Mouse (Mus musculus) limb, embryonic 15.5 days (tissue): ENCODE measurements around the gene Ctbs. TPM values are rescaled to one million over a fixed set of nuclear protein-coding genes. Genes with fewer than 3 reads are reported as not detected.

ENCODE experiments used
- ATAC-seq: fragments of 200-750 bp; cut with Nextera tagmentation; 2 replicates; pipeline ENCODE4 v1.8.0; 2017; ENCODE audit warnings: low read depth, moderate TSS enrichment; ENCODE audit not compliant: insufficient number of reproducible peaks, low FRiP score, low TSS enrichment
- H3K27ac ChIP-seq: fragments of 300-500 bp; sonication (generic); 2 replicates; pipeline ENCODE4 v1.5.1; 2015; ENCODE audit warnings: moderate library complexity, mild to moderate bottlenecking, inconsistent platforms
- H3K27me3 ChIP-seq: fragments of 300-500 bp; sonication (generic); 2 replicates; pipeline ENCODE4 v1.6.1; 2015; ENCODE audit warnings: inconsistent platforms
- H3K36me3 ChIP-seq: fragments of 300-500 bp; sonication (generic); 2 replicates; pipeline ENCODE4 v1.6.1; 2015; ENCODE audit warnings: inconsistent platforms
- H3K4me1 ChIP-seq: fragments of 300-500 bp; sonication (generic); 2 replicates; pipeline ENCODE4 v1.6.1; 2015; ENCODE audit warnings: inconsistent platforms
- H3K4me2 ChIP-seq: fragments of 300-500 bp; sonication (generic); 2 replicates; pipeline ENCODE4 v1.6.1; 2015; ENCODE audit warnings: mild to moderate bottlenecking, inconsistent platforms
- H3K4me3 ChIP-seq: fragments of 300-500 bp; sonication (generic); 2 replicates; pipeline ENCODE4 v1.5.1; 2015; ENCODE audit warnings: mild to moderate bottlenecking, inconsistent platforms
- H3K9ac ChIP-seq: fragments of 300-500 bp; sonication (generic); 2 replicates; pipeline ENCODE4 v1.6.1; 2015; ENCODE audit warnings: inconsistent platforms
- H3K9me3 ChIP-seq: fragments of 300-500 bp; sonication (generic); 2 replicates; pipeline ENCODE4 v1.6.1; 2016; ENCODE audit warnings: inconsistent platforms
- WGBS: fragments of 180-500 bp; shearing (Covaris S2); methylation state at CpG from one replicate; pipeline ENCODE4 v1.1.7; 2015; 5-methylcytosine and 5-hydroxymethylcytosine counted together
- polyA plus RNA-seq: library from polyadenylated mRNA; unstranded; fragments of >200 nt; fragmentation: Nextera tagmentation; extraction: Ambion mirVana; gene quantifications from 2 replicates; pipeline ENCODE4 v1.2.1, GENCODE M21; 2015

The Ctbs gene
- polyA plus RNA-seq, 1 experiment from 2014 or later, result 10.4 TPM

GRCm38 (mm10) chr3:146450371-146450841 is 811 bp downstream of the Ctbs start:
- peak; percentile 97 for ATAC-seq

GRCm38 (mm10) chr3:146451375-146451774 is 1.8 kb downstream of the Ctbs start:
- H3K4me1 ChIP-seq, result peaks cover 8% of the 10 kb centered on the region
- no peak overlapping the region for H3K4me2 ChIP-seq
- no peaks in the 10 kb centered on the region for H3K27me3 ChIP-seq
- H3K4me3 ChIP-seq, result no peak overlapping the region
- no peak overlapping the region for H3K9ac ChIP-seq
- H3K9me3 ChIP-seq, result no peaks in the 10 kb centered on the region
- H3K27ac ChIP-seq, result no peak overlapping the region
- no peaks in the 10 kb centered on the region for H3K36me3 ChIP-seq
- 80% methylated on average over 5 of the region's 5 CpGs for WGBS
- no peak for ATAC-seq

More at GRCm38 (mm10) chr3:146450371-146450841, 811 bp downstream of the Ctbs start:
- WGBS, result under 1% methylated on average over 29 of the region's 29 CpGs
- Histone ChIP-seq H3K9ac (peak overlapping the region; percentile 61), H3K4me1 (peaks cover 8% of the 10 kb centered on the region), H3K27ac (peak overlapping the region; percentile 87), H3K4me3 (peak overlapping the region; percentile 59), H3K27me3 (no peaks in the 10 kb centered on the region), H3K36me3 (no peaks in the 10 kb centered on the region), H3K4me2 (peak overlapping the region; percentile 64), H3K9me3 (no peaks in the 10 kb centered on the region)

GRCm38 (mm10) chr3:146462939-146463338 is 13.3 kb downstream of the Ctbs start:
- H3K9ac ChIP-seq, result no peak overlapping the region
- H3K4me1 ChIP-seq, result no peaks in the 10 kb centered on the region
- no peaks in the 10 kb centered on the region for H3K36me3 ChIP-seq
- H3K9me3 ChIP-seq, result no peaks in the 10 kb centered on the region
- no peak overlapping the region for H3K4me2 ChIP-seq
- H3K27me3 ChIP-seq, result no peaks in the 10 kb centered on the region
- H3K27ac ChIP-seq, result no peak overlapping the region
- no peak for ATAC-seq
- H3K4me3 ChIP-seq, result no peak overlapping the region
- WGBS, result 57% methylated on average over 2 of the region's 2 CpGs

GRCm38 (mm10) chr3:146469226-146469625 is 19.6 kb downstream of the Ctbs start:
- H3K9ac ChIP-seq, result no peak overlapping the region
- H3K9me3 ChIP-seq, result no peaks in the 10 kb centered on the region
- H3K4me2 ChIP-seq, result no peak overlapping the region
- no peak overlapping the region for H3K27ac ChIP-seq
- no peaks in the 10 kb centered on the region for H3K36me3 ChIP-seq
- H3K4me1 ChIP-seq, result no peaks in the 10 kb centered on the region
- WGBS, result 78% methylated on average over 2 of the region's 2 CpGs
- H3K4me3 ChIP-seq, result no peak overlapping the region
- no peak for ATAC-seq
- H3K27me3 ChIP-seq, result no peaks in the 10 kb centered on the region

GRCm38 (mm10) chr3:146472657-146473056 is 23.1 kb downstream of the Ctbs start:
- Histone ChIP-seq H3K9ac (no peak overlapping the region), H3K9me3 (no peaks in the 10 kb centered on the region), H3K27me3 (no peaks in the 10 kb centered on the region), H3K4me1 (no peaks in the 10 kb centered on the region), H3K4me2 (no peak overlapping the region), H3K36me3 (no peaks in the 10 kb centered on the region), H3K4me3 (no peak overlapping the region), H3K27ac (no peak overlapping the region)
- ATAC-seq, result no peak
- 75% methylated on average over 4 of the region's 4 CpGs for WGBS

GRCm38 (mm10) chr3:146473741-146474140 is 24.1 kb downstream of the Ctbs start:
- Histone ChIP-seq H3K4me2 (no peak overlapping the region), H3K4me3 (no peak overlapping the region), H3K9ac (no peak overlapping the region), H3K4me1 (no peaks in the 10 kb centered on the region), H3K9me3 (no peaks in the 10 kb centered on the region), H3K27ac (no peak overlapping the region), H3K27me3 (no peaks in the 10 kb centered on the region), H3K36me3 (no peaks in the 10 kb centered on the region)
- ATAC-seq, result no peak

- Histone ChIP-seq H3K27ac (no peak overlapping the region), H3K4me1 (no peaks in the 10 kb centered on the region), H3K27me3 (no peaks in the 10 kb centered on the region), H3K9me3 (no peaks in the 10 kb centered on the region), H3K4me3 (no peak overlapping the region), H3K36me3 (no peaks in the 10 kb centered on the region), H3K4me2 (no peak overlapping the region), H3K9ac (no peak overlapping the region)
- WGBS, result 86% methylated on average over 3 of the region's 3 CpGs
- ATAC-seq, result no peak
Observed at GRCm38 (mm10) chr3:146474428-146474827, 24.8 kb downstream of the Ctbs start.

- 69% methylated on average over 2 of the region's 2 CpGs for WGBS
- Histone ChIP-seq H3K4me3 (no peak overlapping the region), H3K27ac (no peak overlapping the region), H3K9me3 (no peaks in the 10 kb centered on the region), H3K4me1 (no peaks in the 10 kb centered on the region), H3K4me2 (no peak overlapping the region), H3K27me3 (no peaks in the 10 kb centered on the region), H3K9ac (no peak overlapping the region), H3K36me3 (peaks cover 4% of the 10 kb centered on the region; the same call in 1 of the 2 replicates)
- ATAC-seq, result no peak
Observed at GRCm38 (mm10) chr3:146482044-146482443, 32.4 kb downstream of the Ctbs start.

- peaks cover 4% of the 10 kb centered on the region; the same call in 1 of the 2 replicates for H3K36me3 ChIP-seq
- no peak overlapping the region for H3K4me2 ChIP-seq
- 86% methylated on average over 4 of the region's 4 CpGs for WGBS
- ATAC-seq, result no peak
- H3K27me3 ChIP-seq, result no peaks in the 10 kb centered on the region
- H3K4me3 ChIP-seq, result no peak overlapping the region
- no peaks in the 10 kb centered on the region for H3K9me3 ChIP-seq
- H3K4me1 ChIP-seq, result no peaks in the 10 kb centered on the region
- H3K27ac ChIP-seq, result no peak overlapping the region
- no peak overlapping the region for H3K9ac ChIP-seq
Observed at GRCm38 (mm10) chr3:146486464-146486863, 36.9 kb downstream of the Ctbs start.

- no peaks in the 10 kb centered on the region for H3K36me3 ChIP-seq
- WGBS, result 90% methylated on average over 8 of the region's 8 CpGs
- H3K4me3 ChIP-seq, result no peak overlapping the region
- ATAC-seq, result no peak
- no peaks in the 10 kb centered on the region for H3K9me3 ChIP-seq
- no peaks in the 10 kb centered on the region for H3K4me1 ChIP-seq
- no peaks in the 10 kb centered on the region for H3K27me3 ChIP-seq
- H3K9ac ChIP-seq, result no peak overlapping the region
- no peak overlapping the region for H3K27ac ChIP-seq
- H3K4me2 ChIP-seq, result no peak overlapping the region
Observed at GRCm38 (mm10) chr3:146494941-146495340, 45.3 kb downstream of the Ctbs start.

GRCm38 (mm10) chr3:146498989-146499388 is 49.4 kb downstream of the Ctbs start:
- H3K4me2 ChIP-seq, result peak overlapping the region; percentile 47
- no peak for ATAC-seq
- H3K36me3 ChIP-seq, result peaks cover 9% of the 10 kb centered on the region; the same call in 1 of the 2 replicates
- peak overlapping the region; percentile 86 for H3K4me3 ChIP-seq
- H3K4me1 ChIP-seq, result peaks cover 14% of the 10 kb centered on the region
- H3K9me3 ChIP-seq, result no peaks in the 10 kb centered on the region
- WGBS, result 3% methylated on average over 13 of the region's 13 CpGs
- peak overlapping the region; percentile 97 for H3K27ac ChIP-seq
- no peaks in the 10 kb centered on the region for H3K27me3 ChIP-seq
- H3K9ac ChIP-seq, result peak overlapping the region; percentile 90

GRCm38 (mm10) chr3:146499431-146500002 is 49.9 kb downstream of the Ctbs start, which contains the start of the genes Spata1 and Gng5:
TSS of gene Spata1 (minus strand) at chr3:146499753.
TSS of gene Gng5 (plus strand) at chr3:146499807.
- 0% methylated on average over 70 of the region's 88 CpGs for WGBS
- peak; percentile 93 for ATAC-seq
- H3K27me3 ChIP-seq, result no peaks in the 10 kb centered on the region

More at GRCm38 (mm10) chr3:146499431-146500002, 49.9 kb downstream of the Ctbs start, which contains the start of the genes Spata1 and Gng5:
- peak within 1 kb of the TSS; percentile 86 for H3K4me3 ChIP-seq
- no peaks in the 10 kb centered on the region for H3K9me3 ChIP-seq
- peak within 1 kb of the TSS; percentile 97 for H3K27ac ChIP-seq
- H3K36me3 ChIP-seq, result peaks cover 9% of the 10 kb centered on the region; the same call in 1 of the 2 replicates
- peak within 1 kb of the TSS; percentile 90 for H3K9ac ChIP-seq
- peak within 1 kb of the TSS; percentile 55 for H3K4me2 ChIP-seq
- H3K4me1 ChIP-seq, result peaks cover 14% of the 10 kb centered on the region
